In the genomic region with DNA sequence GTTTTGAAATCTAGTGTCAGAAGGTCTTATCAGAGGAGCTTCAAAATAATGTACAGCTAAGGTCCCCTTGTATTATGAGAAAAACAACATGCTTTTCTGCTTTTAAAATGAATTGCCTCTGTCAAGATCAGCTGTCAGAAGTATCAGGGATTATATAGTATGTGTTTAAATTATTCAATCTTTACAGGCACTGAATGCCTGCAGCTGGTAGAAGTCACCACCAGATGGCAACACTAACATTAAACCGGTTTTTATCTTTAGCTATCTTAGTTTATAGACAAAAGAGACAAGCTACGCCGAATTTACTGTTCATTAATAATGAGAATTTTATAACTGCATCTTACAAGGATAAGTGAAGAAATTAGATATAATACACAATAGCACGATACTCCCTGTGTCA, we compare ENCODE assay signal across 11 mouse cellular contexts. TPM values are rescaled to one million over a fixed set of nuclear protein-coding genes. Genes with fewer than 3 reads are reported as not detected.
DNase-seq lines count a peak whose midpoint lies in the region; ATAC-seq and TF ChIP-seq lines count a peak whose summit lies in the region.
"Had no signal": no experiment of that assay in that cellular context is flagged by ENCODE, and none has a peak within 500 bp of the region (broad histone marks: within the 10 kb centered on the region; RNA-seq: fewer than 3 reads in every experiment).

No protein-coding gene starts in this region.

- 30% methylated on average over 4 of the region's 4 CpGs for WGBS in lung, embryonic 14.5 days

- H3K4me1 ChIP-seq in lung, embryonic 14.5 days (ENCODE audit: insufficient read depth): no peaks in the 10 kb centered on the region
- H3K4me1 ChIP-seq: heart, embryonic 15.5 days; limb, embryonic 13.5 days had no signal

- H3K4me2 ChIP-seq in lung, embryonic 14.5 days: no peak overlapping the region
- H3K4me2 ChIP-seq: heart, embryonic 15.5 days; limb, embryonic 13.5 days had no signal

- TF ChIP-seq CTCF in lung, embryonic 14.5 days (IDR thresholded peaks at IDR 0.05; ENCODE audit: low read depth): peak; percentile 56

- no peaks in the 10 kb centered on the region for H3K9me3 ChIP-seq in lung, embryonic 14.5 days (ENCODE audit: low read depth, low read length)
- H3K9me3 ChIP-seq: heart, embryonic 15.5 days; limb, embryonic 13.5 days had no signal

- no peak overlapping the region for H3K4me3 ChIP-seq in lung, embryonic 14.5 days (ENCODE audit: low read depth, low read length)
- H3K4me3 ChIP-seq: heart, embryonic 15.5 days; limb, embryonic 13.5 days had no signal

- H3K9ac ChIP-seq in lung, embryonic 14.5 days: no peak overlapping the region
- H3K9ac ChIP-seq: heart, embryonic 15.5 days; limb, embryonic 13.5 days had no signal

- no peaks in the 10 kb centered on the region for H3K27me3 ChIP-seq in lung, embryonic 14.5 days (ENCODE audit: insufficient read depth, low read length)
- H3K27me3 ChIP-seq: heart, embryonic 15.5 days; limb, embryonic 13.5 days had no signal

- H3K27ac ChIP-seq in lung, embryonic 14.5 days (ENCODE audit: low read depth): no peak overlapping the region
- H3K27ac ChIP-seq: heart, embryonic 15.5 days; limb, embryonic 13.5 days had no signal

- H3K36me3 ChIP-seq in lung, embryonic 14.5 days (ENCODE audit: insufficient read depth): no peaks in the 10 kb centered on the region
- H3K36me3 ChIP-seq: heart, embryonic 15.5 days; limb, embryonic 13.5 days had no signal

- no peak for ATAC-seq in lung, embryonic 14.5 days (ENCODE audit: insufficient read depth)
- peak; percentile 60 to 62; a peak in 2 of 4 replicates for ATAC-seq in hematopoietic stem cell, adult 5-6 weeks (replicated peaks in 1 of 2; ENCODE audit: insufficient read depth in 1 of 2, low FRiP score in 2 of 2, low TSS enrichment in 1 of 2, low read depth in 1 of 2, poor library complexity in 2 of 2, severe bottlenecking in 2 of 2)

- DNase-seq in embryo, embryonic 10 days (ENCODE audit: low spot score): peak; percentile 26
- no peak for DNase-seq in embryo, embryonic 9.5 days (ENCODE audit: extremely low spot score)
- DNase-seq in lung, embryonic 14.5 days: peak; percentile 63
- no peak for DNase-seq in lung, postnatal 14 days
- peak; percentile 28 for DNase-seq in right cerebral cortex, postnatal 14 days
- DNase-seq in kidney, adult 18-20 months: no peak
- no peak for DNase-seq in urinary bladder, postnatal 25 days (ENCODE audit: low spot score)
- DNase-seq: cerebellum, adult 18-20 months had no signal

RNA-seq across cellular contexts. Expression of a gene that starts 20.4 kb away (rescaled TPM):
- 38.6 and 39.8 TPM in 2 replicates for polyA plus RNA-seq in lung, embryonic 14.5 days (2014; fragmentation: Nextera tagmentation; extraction: Ambion mirVana)
- total RNA-seq in hematopoietic stem cell, adult 5-6 weeks (2017): 58.7 and 60.5 TPM in 2 replicates

Comparison
In these comparisons a context has a peak if more than half of its experiments do, and no peak if none do; other contexts are left out.
1. DNase-seq: peak in embryo, embryonic 10 days (single experiment), lung, embryonic 14.5 days (single experiment) and right cerebral cortex, postnatal 14 days (single experiment); none in embryo, embryonic 9.5 days (single experiment), lung, postnatal 14 days (single experiment), kidney, adult 18-20 months (single experiment) and urinary bladder, postnatal 25 days (single experiment).